Mouse (Mus musculus): Measurements from ENCODE around the gene Tarbp1. TPM values are rescaled to one million over a fixed set of nuclear protein-coding genes. Genes with fewer than 3 reads are reported as not detected.

The Tarbp1 gene
- polyA plus RNA-seq, 1 experiment, result 6.0 TPM

GRCm38 (mm10) chr8:126509635-126510034, 34.8 kb upstream of the Tarbp1 start:
- no peak overlapping the region for H3K4me3 ChIP-seq (ENCODE audit: insufficient read depth, low read length)
- TF ChIP-seq POLR2A (IDR thresholded peaks at IDR 0.05; ENCODE audit: low read depth, low read length) (no peak), CTCF (IDR thresholded peaks at IDR 0.05; ENCODE audit: borderline replicate concordance, insufficient read depth, low read length) (no peak)
- no peaks in the 10 kb centered on the region for H3K4me1 ChIP-seq (ENCODE audit: control insufficient read depth, insufficient read depth, low read length)
- no peak overlapping the region for H3K27ac ChIP-seq (ENCODE audit: insufficient read depth, low read length)

- H3K4me1 ChIP-seq (ENCODE audit: control insufficient read depth, insufficient read depth, low read length), result no peaks in the 10 kb centered on the region
- no peak overlapping the region for H3K4me3 ChIP-seq (ENCODE audit: insufficient read depth, low read length)
- no peak overlapping the region for H3K27ac ChIP-seq (ENCODE audit: insufficient read depth, low read length)
- no peak for TF ChIP-seq CTCF (IDR thresholded peaks at IDR 0.05; ENCODE audit: borderline replicate concordance, insufficient read depth, low read length)
- no peak for TF ChIP-seq POLR2A (IDR thresholded peaks at IDR 0.05; ENCODE audit: low read depth, low read length)
Observed at GRCm38 (mm10) chr8:126508871-126509586, 34.2 kb upstream of the Tarbp1 start.

GRCm38 (mm10) chr8:126508221-126508620, 33.4 kb upstream of the Tarbp1 start:
- Histone ChIP-seq H3K4me1 (ENCODE audit: control insufficient read depth, insufficient read depth, low read length) (no peaks in the 10 kb centered on the region), H3K4me3 (ENCODE audit: insufficient read depth, low read length) (no peak overlapping the region), H3K27ac (ENCODE audit: insufficient read depth, low read length) (no peak overlapping the region)
- TF ChIP-seq CTCF (IDR thresholded peaks at IDR 0.05; ENCODE audit: borderline replicate concordance, insufficient read depth, low read length), result no peak
- no peak for TF ChIP-seq POLR2A (IDR thresholded peaks at IDR 0.05; ENCODE audit: low read depth, low read length)

GRCm38 (mm10) chr8:126504492-126505182, 29.8 kb upstream of the Tarbp1 start:
- no peak overlapping the region for H3K4me3 ChIP-seq (ENCODE audit: insufficient read depth, low read length)
- no peaks in the 10 kb centered on the region for H3K4me1 ChIP-seq (ENCODE audit: control insufficient read depth, insufficient read depth, low read length)
- no peak for TF ChIP-seq CTCF (IDR thresholded peaks at IDR 0.05; ENCODE audit: borderline replicate concordance, insufficient read depth, low read length)
- no peak for TF ChIP-seq POLR2A (IDR thresholded peaks at IDR 0.05; ENCODE audit: low read depth, low read length)
- no peak overlapping the region for H3K27ac ChIP-seq (ENCODE audit: insufficient read depth, low read length)

- no peak overlapping the region for H3K27ac ChIP-seq (ENCODE audit: insufficient read depth, low read length)
- TF ChIP-seq CTCF (IDR thresholded peaks at IDR 0.05; ENCODE audit: borderline replicate concordance, insufficient read depth, low read length) (no peak), POLR2A (IDR thresholded peaks at IDR 0.05; ENCODE audit: low read depth, low read length) (no peak)
- peaks cover 5% of the 10 kb centered on the region for H3K4me1 ChIP-seq (ENCODE audit: control insufficient read depth, insufficient read depth, low read length)
- no peak overlapping the region for H3K4me3 ChIP-seq (ENCODE audit: insufficient read depth, low read length)
Observed at GRCm38 (mm10) chr8:126502722-126503121, 27.9 kb upstream of the Tarbp1 start.

GRCm38 (mm10) chr8:126499371-126499770, 24.5 kb upstream of the Tarbp1 start:
- TF ChIP-seq POLR2A (IDR thresholded peaks at IDR 0.05; ENCODE audit: low read depth, low read length), result no peak
- TF ChIP-seq CTCF (IDR thresholded peaks at IDR 0.05; ENCODE audit: borderline replicate concordance, insufficient read depth, low read length), result no peak
- Histone ChIP-seq H3K27ac (ENCODE audit: insufficient read depth, low read length) (no peak overlapping the region), H3K4me3 (ENCODE audit: insufficient read depth, low read length) (no peak overlapping the region)

GRCm38 (mm10) chr8:126498465-126498864, 23.6 kb upstream of the Tarbp1 start:
- H3K4me1 ChIP-seq (ENCODE audit: control insufficient read depth, insufficient read depth, low read length), result peaks cover 6% of the 10 kb centered on the region
- TF ChIP-seq POLR2A (IDR thresholded peaks at IDR 0.05; ENCODE audit: low read depth, low read length) (no peak), CTCF (IDR thresholded peaks at IDR 0.05; ENCODE audit: borderline replicate concordance, insufficient read depth, low read length) (no peak)
- no peak overlapping the region for H3K4me3 ChIP-seq (ENCODE audit: insufficient read depth, low read length)
- H3K27ac ChIP-seq (ENCODE audit: insufficient read depth, low read length), result 0 out of 2 replicates have a peak overlapping the region, but pooled peaks have one; percentile 69

More at GRCm38 (mm10) chr8:126499371-126499770, 24.5 kb upstream of the Tarbp1 start:
- H3K4me1 ChIP-seq (ENCODE audit: control insufficient read depth, insufficient read depth, low read length), result peaks cover 6% of the 10 kb centered on the region

- Histone ChIP-seq H3K4me3 (ENCODE audit: insufficient read depth, low read length) (no peak overlapping the region), H3K27ac (ENCODE audit: insufficient read depth, low read length) (peak overlapping the region; percentile 69), H3K4me1 (ENCODE audit: control insufficient read depth, insufficient read depth, low read length) (peaks cover 6% of the 10 kb centered on the region)
- TF ChIP-seq POLR2A (IDR thresholded peaks at IDR 0.05; ENCODE audit: low read depth, low read length), result peak; percentile 31; the same call in 1 of the 2 replicates
- TF ChIP-seq CTCF (IDR thresholded peaks at IDR 0.05; ENCODE audit: borderline replicate concordance, insufficient read depth, low read length), result peak; percentile 97
Observed at GRCm38 (mm10) chr8:126497541-126498428, 22.9 kb upstream of the Tarbp1 start.

GRCm38 (mm10) chr8:126496915-126497314, 22.1 kb upstream of the Tarbp1 start:
- Histone ChIP-seq H3K4me3 (ENCODE audit: insufficient read depth, low read length) (no peak overlapping the region), H3K27ac (ENCODE audit: insufficient read depth, low read length) (no peak overlapping the region), H3K4me1 (ENCODE audit: control insufficient read depth, insufficient read depth, low read length) (peaks cover 6% of the 10 kb centered on the region)
- TF ChIP-seq POLR2A (IDR thresholded peaks at IDR 0.05; ENCODE audit: low read depth, low read length) (no peak), CTCF (IDR thresholded peaks at IDR 0.05; ENCODE audit: borderline replicate concordance, insufficient read depth, low read length) (no peak)
